Mouse (Mus musculus): ENCODE data around the gene Lrp2. TPM values are rescaled to one million over a fixed set of nuclear protein-coding genes. Genes with fewer than 3 reads are reported as not detected.

Gene Lrp2
- polyA plus RNA-seq, 1 experiment from 2014 or later, result 2.9 TPM

DNA sequence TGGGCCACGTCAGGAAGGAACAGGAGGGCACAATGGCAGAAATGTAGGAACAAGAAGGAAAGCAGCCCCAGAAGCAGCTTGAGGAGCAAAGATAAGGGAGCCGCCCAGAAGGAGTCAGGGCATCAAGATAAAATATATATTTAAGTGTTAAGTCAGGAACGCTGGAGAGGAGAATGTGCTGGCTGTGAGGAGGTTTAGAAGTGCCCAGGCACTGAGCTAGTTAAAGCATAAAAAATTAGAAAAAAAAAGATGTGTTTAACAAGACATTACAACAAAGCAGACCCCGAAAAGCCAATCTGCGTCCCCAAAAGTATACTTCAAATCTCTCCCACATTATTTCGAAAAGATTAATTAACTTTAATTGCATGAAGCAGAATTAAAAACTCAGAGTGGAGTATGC lies 122.3 kb downstream of the Lrp2 start:
- Histone ChIP-seq H3K27ac (replicated peaks; ENCODE audit: low read depth, low read length) (no peak overlapping the region), H3K4me1 (ENCODE audit: control insufficient read depth, insufficient read depth, low read length) (no peaks in the 10 kb centered on the region), H3K9me3 (ENCODE audit: control insufficient read depth, low read length) (no peaks in the 10 kb centered on the region), H3K27me3 (ENCODE audit: control insufficient read depth, insufficient read depth, low read length) (no peaks in the 10 kb centered on the region), H3K4me2 (ENCODE audit: low read length) (no peak overlapping the region), H3K4me3 (replicated peaks; ENCODE audit: low read depth, low read length) (no peak overlapping the region), H3K9ac (replicated peaks; ENCODE audit: low read length) (no peak overlapping the region), H3K36me3 (ENCODE audit: control insufficient read depth, insufficient read depth, low read length) (no peaks in the 10 kb centered on the region; the same call in 1 of the 2 replicates)
- DNase-seq (no peak), ATAC-seq (ENCODE audit: low FRiP score, low TSS enrichment) (no peak)
- WGBS, result 91% methylated on average over 6 of the region's 6 CpGs

DNA sequence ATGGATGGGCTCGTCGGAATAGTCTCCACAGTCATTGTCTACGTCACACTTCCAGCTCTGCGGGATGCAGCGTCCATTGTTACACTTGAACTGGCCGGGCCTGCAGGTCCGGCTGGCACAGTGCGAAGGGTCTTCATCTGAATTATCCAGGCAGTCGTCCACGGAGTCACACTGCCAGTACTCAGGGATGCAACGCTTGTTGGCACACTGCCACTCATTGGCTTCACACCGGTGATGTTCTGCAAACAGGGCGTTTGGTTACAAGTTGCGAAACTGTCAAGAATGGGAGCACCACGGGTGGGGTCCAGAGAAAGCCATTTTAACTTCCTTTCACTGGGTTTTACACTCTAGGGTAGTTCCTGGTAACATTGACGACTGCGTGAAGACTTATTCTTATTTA lies 126.4 kb downstream of the Lrp2 start:
- H3K9ac ChIP-seq (replicated peaks; ENCODE audit: low read length), result no peak overlapping the region
- no peaks in the 10 kb centered on the region; the same call in 1 of the 2 replicates for H3K36me3 ChIP-seq (ENCODE audit: control insufficient read depth, insufficient read depth, low read length)
- no peak overlapping the region for H3K27ac ChIP-seq (replicated peaks; ENCODE audit: low read depth, low read length)
- no peaks in the 10 kb centered on the region for H3K4me1 ChIP-seq (ENCODE audit: control insufficient read depth, insufficient read depth, low read length)
- ATAC-seq (ENCODE audit: low FRiP score, low TSS enrichment) (no peak), DNase-seq (peak; percentile 8)
- H3K4me3 ChIP-seq (replicated peaks; ENCODE audit: low read depth, low read length), result no peak overlapping the region
- H3K27me3 ChIP-seq (ENCODE audit: control insufficient read depth, insufficient read depth, low read length), result no peaks in the 10 kb centered on the region
- no peaks in the 10 kb centered on the region for H3K9me3 ChIP-seq (ENCODE audit: control insufficient read depth, low read length)
- 90% methylated on average over 17 of the region's 17 CpGs for WGBS
- H3K4me2 ChIP-seq (ENCODE audit: low read length), result no peak overlapping the region

- Histone ChIP-seq H3K4me2 (ENCODE audit: low read length) (no peak overlapping the region), H3K9me3 (ENCODE audit: control insufficient read depth, low read length) (no peaks in the 10 kb centered on the region), H3K4me1 (ENCODE audit: control insufficient read depth, insufficient read depth, low read length) (no peaks in the 10 kb centered on the region), H3K9ac (replicated peaks; ENCODE audit: low read length) (no peak overlapping the region), H3K36me3 (ENCODE audit: control insufficient read depth, insufficient read depth, low read length) (0 out of 2 replicates have a peak, but pooled peaks cover 3% of the 10 kb centered on the region), H3K27me3 (ENCODE audit: control insufficient read depth, insufficient read depth, low read length) (no peaks in the 10 kb centered on the region), H3K27ac (replicated peaks; ENCODE audit: low read depth, low read length) (no peak overlapping the region), H3K4me3 (replicated peaks; ENCODE audit: low read depth, low read length) (no peak overlapping the region)
- DNase-seq, result no peak
- ATAC-seq (ENCODE audit: low FRiP score, low TSS enrichment), result no peak
- WGBS, result 93% methylated on average over 5 of the region's 5 CpGs
Observed at GRCm38 (mm10) chr2:69451128-69451527, 134.7 kb downstream of the Lrp2 start.

GRCm38 (mm10) chr2:69448581-69448980 lies 137.3 kb downstream of the Lrp2 start:
- no peak for ATAC-seq (ENCODE audit: low FRiP score, low TSS enrichment)

GRCm38 (mm10) chr2:69445896-69446472 lies 139.9 kb downstream of the Lrp2 start:
- H3K4me2 ChIP-seq (ENCODE audit: low read length), result no peak overlapping the region
- H3K27me3 ChIP-seq (ENCODE audit: control insufficient read depth, insufficient read depth, low read length), result no peaks in the 10 kb centered on the region
- ATAC-seq (ENCODE audit: low FRiP score, low TSS enrichment) (no peak), DNase-seq (peak; percentile 77)
- H3K4me3 ChIP-seq (replicated peaks; ENCODE audit: low read depth, low read length), result no peak overlapping the region
- H3K9ac ChIP-seq (replicated peaks; ENCODE audit: low read length), result no peak overlapping the region
- 71% methylated on average over 4 of the region's 4 CpGs for WGBS
- no peaks in the 10 kb centered on the region for H3K36me3 ChIP-seq (ENCODE audit: control insufficient read depth, insufficient read depth, low read length)
- H3K4me1 ChIP-seq (ENCODE audit: control insufficient read depth, insufficient read depth, low read length), result no peaks in the 10 kb centered on the region
- H3K9me3 ChIP-seq (ENCODE audit: control insufficient read depth, low read length), result no peaks in the 10 kb centered on the region
- H3K27ac ChIP-seq (replicated peaks; ENCODE audit: low read depth, low read length), result no peak overlapping the region

More at GRCm38 (mm10) chr2:69448581-69448980, 137.3 kb downstream of the Lrp2 start:
- H3K9ac ChIP-seq (replicated peaks; ENCODE audit: low read length), result no peak overlapping the region
- H3K27me3 ChIP-seq (ENCODE audit: control insufficient read depth, insufficient read depth, low read length), result no peaks in the 10 kb centered on the region
- H3K4me2 ChIP-seq (ENCODE audit: low read length), result no peak overlapping the region
- H3K4me1 ChIP-seq (ENCODE audit: control insufficient read depth, insufficient read depth, low read length), result no peaks in the 10 kb centered on the region
- no peak for DNase-seq
- WGBS, result 91% methylated on average over 4 of the region's 4 CpGs
- no peak overlapping the region for H3K4me3 ChIP-seq (replicated peaks; ENCODE audit: low read depth, low read length)
- no peaks in the 10 kb centered on the region for H3K9me3 ChIP-seq (ENCODE audit: control insufficient read depth, low read length)
- H3K27ac ChIP-seq (replicated peaks; ENCODE audit: low read depth, low read length), result no peak overlapping the region
- 0 out of 2 replicates have a peak, but pooled peaks cover 2% of the 10 kb centered on the region for H3K36me3 ChIP-seq (ENCODE audit: control insufficient read depth, insufficient read depth, low read length)

DNA sequence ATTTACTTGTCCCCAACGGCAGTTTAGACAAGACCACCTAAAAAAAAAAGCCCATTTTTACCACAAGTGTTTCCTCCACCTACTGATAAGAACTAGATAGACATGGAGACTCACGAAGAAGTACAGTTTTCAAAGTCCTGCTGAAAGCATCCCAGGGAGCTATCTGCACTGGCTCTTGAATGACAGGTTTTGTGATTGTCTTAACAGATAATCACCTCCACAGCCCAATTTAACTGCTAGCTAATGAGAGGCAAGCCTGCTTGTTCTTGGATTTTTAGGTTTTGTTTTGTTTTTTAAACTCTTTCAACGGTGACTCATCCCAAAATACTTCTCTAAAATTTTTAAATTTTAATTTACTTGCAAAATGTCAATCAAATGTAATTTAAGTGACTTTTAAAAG lies 144.2 kb downstream of the Lrp2 start:
- no peak overlapping the region for H3K27ac ChIP-seq (replicated peaks; ENCODE audit: low read depth, low read length)
- H3K9ac ChIP-seq (replicated peaks; ENCODE audit: low read length), result no peak overlapping the region
- no peak overlapping the region for H3K4me2 ChIP-seq (ENCODE audit: low read length)
- no peaks in the 10 kb centered on the region for H3K4me1 ChIP-seq (ENCODE audit: control insufficient read depth, insufficient read depth, low read length)
- WGBS, result 88% methylated on average over 3 of the region's 3 CpGs
- no peaks in the 10 kb centered on the region for H3K27me3 ChIP-seq (ENCODE audit: control insufficient read depth, insufficient read depth, low read length)
- no peak overlapping the region for H3K4me3 ChIP-seq (replicated peaks; ENCODE audit: low read depth, low read length)
- no peaks in the 10 kb centered on the region for H3K36me3 ChIP-seq (ENCODE audit: control insufficient read depth, insufficient read depth, low read length)
- H3K9me3 ChIP-seq (ENCODE audit: control insufficient read depth, low read length), result no peaks in the 10 kb centered on the region
- ATAC-seq (ENCODE audit: low FRiP score, low TSS enrichment), result no peak
- DNase-seq, result no peak

GRCm38 (mm10) chr2:69428116-69428515 lies 157.7 kb downstream of the Lrp2 start:
- H3K4me3 ChIP-seq (replicated peaks; ENCODE audit: low read depth, low read length), result no peak overlapping the region
- H3K4me2 ChIP-seq (ENCODE audit: low read length), result no peak overlapping the region
- DNase-seq (peak; percentile 91), ATAC-seq (ENCODE audit: low FRiP score, low TSS enrichment) (peak; percentile 50; the same call in 1 of the 2 replicates)
- H3K4me1 ChIP-seq (ENCODE audit: control insufficient read depth, insufficient read depth, low read length), result no peaks in the 10 kb centered on the region
- no peak overlapping the region for H3K9ac ChIP-seq (replicated peaks; ENCODE audit: low read length)
- no peaks in the 10 kb centered on the region; the same call in 1 of the 2 replicates for H3K27me3 ChIP-seq (ENCODE audit: control insufficient read depth, insufficient read depth, low read length)
- WGBS, result 34% methylated on average over 3 of the region's 3 CpGs
- no peaks in the 10 kb centered on the region; the same call in 1 of the 2 replicates for H3K36me3 ChIP-seq (ENCODE audit: control insufficient read depth, insufficient read depth, low read length)
- H3K9me3 ChIP-seq (ENCODE audit: control insufficient read depth, low read length), result no peaks in the 10 kb centered on the region
- no peak overlapping the region for H3K27ac ChIP-seq (replicated peaks; ENCODE audit: low read depth, low read length)

GRCm38 (mm10) chr2:69427141-69427540 lies 158.7 kb downstream of the Lrp2 start:
- no peak for ATAC-seq (ENCODE audit: low FRiP score, low TSS enrichment)

GRCm38 (mm10) chr2:69426081-69426480 lies 159.8 kb downstream of the Lrp2 start:
- ATAC-seq (ENCODE audit: low FRiP score, low TSS enrichment), result no peak
- H3K27me3 ChIP-seq (ENCODE audit: control insufficient read depth, insufficient read depth, low read length), result no peaks in the 10 kb centered on the region; the same call in none of the 2 replicates
- no peak for DNase-seq
- no peak overlapping the region for H3K4me3 ChIP-seq (replicated peaks; ENCODE audit: low read depth, low read length)
- H3K9me3 ChIP-seq (ENCODE audit: control insufficient read depth, low read length), result no peaks in the 10 kb centered on the region
- no peak overlapping the region for H3K9ac ChIP-seq (replicated peaks; ENCODE audit: low read length)
- no peak overlapping the region for H3K27ac ChIP-seq (replicated peaks; ENCODE audit: low read depth, low read length)
- H3K4me1 ChIP-seq (ENCODE audit: control insufficient read depth, insufficient read depth, low read length), result no peaks in the 10 kb centered on the region
- WGBS, result 94% methylated on average over 1 of the region's 1 CpGs
- no peak overlapping the region for H3K4me2 ChIP-seq (ENCODE audit: low read length)
- H3K36me3 ChIP-seq (ENCODE audit: control insufficient read depth, insufficient read depth, low read length), result no peaks in the 10 kb centered on the region; the same call in 1 of the 2 replicates

More at GRCm38 (mm10) chr2:69427141-69427540, 158.7 kb downstream of the Lrp2 start:
- Histone ChIP-seq H3K4me2 (ENCODE audit: low read length) (no peak overlapping the region), H3K4me1 (ENCODE audit: control insufficient read depth, insufficient read depth, low read length) (no peaks in the 10 kb centered on the region), H3K9me3 (ENCODE audit: control insufficient read depth, low read length) (no peaks in the 10 kb centered on the region), H3K36me3 (ENCODE audit: control insufficient read depth, insufficient read depth, low read length) (no peaks in the 10 kb centered on the region; the same call in 1 of the 2 replicates), H3K27me3 (ENCODE audit: control insufficient read depth, insufficient read depth, low read length) (no peaks in the 10 kb centered on the region; the same call in 1 of the 2 replicates), H3K9ac (replicated peaks; ENCODE audit: low read length) (no peak overlapping the region), H3K27ac (replicated peaks; ENCODE audit: low read depth, low read length) (no peak overlapping the region), H3K4me3 (replicated peaks; ENCODE audit: low read depth, low read length) (no peak overlapping the region)
- 90% methylated on average over 10 of the region's 10 CpGs for WGBS
- no peak for DNase-seq

Data from midbrain, embryonic 14.5 days (tissue).